Mouse (Mus musculus): ENCODE results near the gene Tmbim6.
"Not testable (repeated sequence)": the region's sequence is repeated elsewhere in the genome, so short reads cannot be mapped to it uniquely, and the experiment has no call there.

DNA sequence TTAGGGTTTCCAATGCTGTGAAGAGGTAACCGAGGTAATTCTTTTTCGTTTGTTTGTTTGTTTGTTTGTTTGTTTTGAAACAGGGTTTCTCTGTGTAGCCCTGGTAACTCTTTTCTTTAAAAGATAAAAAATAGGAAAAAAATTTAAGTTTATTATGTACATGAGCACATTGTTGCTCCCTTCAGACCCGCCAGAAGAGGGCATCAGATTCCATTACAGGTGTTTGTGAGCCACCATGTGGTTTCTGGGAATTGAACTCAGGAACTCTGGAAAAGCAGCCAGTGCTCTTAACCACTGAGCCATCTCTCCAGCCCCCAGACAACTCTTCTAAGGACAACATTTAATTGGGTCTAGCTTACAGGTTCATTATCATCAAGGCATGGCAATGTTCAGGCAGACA is 6.6 kb upstream of the Tmbim6 start:
- not testable (repeated sequence) for TF ChIP-seq POLR2A (IDR thresholded peaks at IDR 0.05; ENCODE audit: insufficient read length, low read depth); SRF (IDR thresholded peaks at IDR 0.05; ENCODE audit: control insufficient read depth, insufficient read length, low read depth); MAX (IDR thresholded peaks at IDR 0.05; ENCODE audit: low read depth); POLR2AphosphoS2 (IDR thresholded peaks at IDR 0.05; ENCODE audit: insufficient read length, low read depth); USF1 (IDR thresholded peaks at IDR 0.05; ENCODE audit: low read depth)
